Mouse (Mus musculus) B cell, adult 62 days (primary cell): ENCODE measurements around the gene Enpep. TPM values are rescaled to one million over a fixed set of nuclear protein-coding genes. Genes with fewer than 3 reads are reported as not detected.

Experiments
- total RNA-seq: library from RNA; stranded (reverse); gene quantifications from 4 replicates; pipeline ENCODE4 v1.2.4, GENCODE M21; 2023

Gene Enpep
- total RNA-seq, result 0.72 TPM in 1 of 4 replicates, not detected in the others

DNA sequence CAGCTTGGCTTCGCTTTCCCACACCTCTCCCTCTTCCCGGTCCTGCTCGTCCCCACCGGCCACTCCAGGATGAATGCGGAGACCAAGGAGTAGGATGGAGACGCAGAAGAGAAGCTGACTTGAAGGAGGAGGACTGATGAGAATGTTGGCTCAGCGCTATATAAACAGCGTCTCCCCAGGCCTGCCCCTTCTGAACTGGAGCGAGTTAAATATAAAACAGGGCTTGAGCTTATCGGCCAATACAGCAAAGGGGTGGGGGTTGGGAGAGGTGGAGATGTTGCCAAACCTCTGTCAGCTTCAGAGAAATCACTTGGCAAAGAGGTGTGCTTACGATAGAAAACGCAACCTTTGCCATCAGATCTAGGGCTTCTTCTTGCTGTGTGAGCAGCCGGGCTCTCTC, at the start of gene Enpep:
Gene Enpep, minus strand, starts transcription at position 135 of the 400 bp plus-strand sequence.

Other genes with a start within 250 kb of the Enpep start
- gene Pitx2, start 132.8 kb downstream of the Enpep start, total RNA-seq, result 0.34 TPM in 1 of 4 replicates, not detected in the others
- 2.2 to 3.3 TPM (median 3.2 TPM) in 4 replicates for gene Elovl6, start 199.6 kb upstream of the Enpep start, total RNA-seq